14 mouse cellular contexts compared by ENCODE assay signal in genomic region chr13:108060936-108061578, GRCm38 (mm10). TPM values are rescaled to one million over a fixed set of nuclear protein-coding genes. Genes with fewer than 3 reads are reported as not detected.
DNase-seq lines count a peak whose midpoint lies in the region; ATAC-seq and TF ChIP-seq lines count a peak whose summit lies in the region.
"Had no signal": no experiment of that assay in that cellular context is flagged by ENCODE, and none has a peak within 500 bp of the region (broad histone marks: within the 10 kb centered on the region; RNA-seq: fewer than 3 reads in every experiment).

No protein-coding gene starts in this region.

- 79% methylated on average over 8 of the region's 8 CpGs for whole genome bisulfite sequencing in limb, embryonic 10.5 days

- ATAC-seq in frontal cortex, adult (ENCODE audit: low TSS enrichment), result 0 out of 2 replicates have a peak, but pooled peaks have one; percentile 24

- H3K4me1 ChIP-seq in limb, embryonic 10.5 days, result peaks cover 6% of the 10 kb centered on the region; the same call in 1 of the 2 replicates

- peak overlapping the region; percentile 72 for H3K27ac ChIP-seq in layer of hippocampus, adult 2 months
- no peak overlapping the region for H3K27ac ChIP-seq in limb, embryonic 10.5 days
- H3K27ac ChIP-seq: hindbrain, embryonic 12.5 days had no signal

- H3K9me3 ChIP-seq in limb, embryonic 10.5 days (replicated peaks), result no peaks in the 10 kb centered on the region
- H3K9me3 ChIP-seq: heart, embryonic 12.5 days; hindbrain, embryonic 12.5 days had no signal

- H3K36me3 ChIP-seq in limb, embryonic 10.5 days, result no peaks in the 10 kb centered on the region
- H3K36me3 ChIP-seq: heart, embryonic 12.5 days; hindbrain, embryonic 12.5 days had no signal

- DNase-seq in frontal cortex, postnatal 36 days (ENCODE audit: low spot score in 2 of 2), result no peak
- DNase-seq in layer of hippocampus, adult 2 months (ENCODE audit: low spot score in 2 of 2), result no peak
- no peak for DNase-seq in layer of hippocampus, adult 9-11 months
- DNase-seq in 3T3-L1 (ENCODE audit: low read depth, low spot score), result peak; percentile 2
- DNase-seq in brain, adult 2 months (ENCODE audit: low read depth, low spot score), result peak; percentile 40
- no peak for DNase-seq in limb, embryonic 10.5 days (ENCODE audit: low spot score)
- DNase-seq: adrenal gland, postnatal 25 days; cerebellum, adult 11-12 months; gastrocnemius, postnatal 10 days; thymus, adult 18-20 months had no signal

- no peak for TF ChIP-seq CTCF in layer of hippocampus, adult 2 months (conservative IDR thresholded peaks at IDR 0.05)

- no peaks in the 10 kb centered on the region for H3K27me3 ChIP-seq in limb, embryonic 10.5 days (ENCODE audit: low read depth, poor library complexity, severe bottlenecking)
- H3K27me3 ChIP-seq: CH12.LX; heart, embryonic 12.5 days; hindbrain, embryonic 12.5 days had no signal

- H3K4me3 ChIP-seq in layer of hippocampus, adult 2 months, result no peak overlapping the region
- H3K4me3 ChIP-seq in limb, embryonic 10.5 days, result no peak overlapping the region
- H3K4me3 ChIP-seq: heart, embryonic 12.5 days; hindbrain, embryonic 12.5 days had no signal

RNA-seq across cellular contexts. Expression of gene Smim15, which starts 16.8 kb away (rescaled TPM):
- 10 to 100 TPM; 58.8 to 60.0 TPM for total RNA-seq in layer of hippocampus, adult 2 months (2021)
- polyA plus RNA-seq in limb, embryonic 10.5 days (2016; fragmentation: Nextera tagmentation; extraction: Ambion mirVana), result 49.5 and 54.3 TPM in 2 replicates

Comparison
In these comparisons a context has a peak if more than half of its experiments do, and no peak if none do; other contexts are left out.
1. DNase-seq: peak in 3T3-L1 (single experiment) and brain, adult 2 months (single experiment); none in frontal cortex, postnatal 36 days (0 of 2), layer of hippocampus, adult 2 months (0 of 2), layer of hippocampus, adult 9-11 months (single experiment) and limb, embryonic 10.5 days (single experiment).